Mouse (Mus musculus) megakaryocyte, embryonic 14.5 days (primary cell): ENCODE results near the gene Rab35. TPM values are rescaled to one million over a fixed set of nuclear protein-coding genes. Genes with fewer than 3 reads are reported as not detected.

Source experiments
- H3K27me3 ChIP-seq: replicated peaks from 2 replicates; pipeline ENCODE3; 2012; ENCODE audit warnings: inconsistent platforms
- H3K36me3 ChIP-seq: replicated peaks from 2 replicates; pipeline ENCODE3; 2012; ENCODE audit warnings: low read length, inconsistent platforms, mixed read lengths
- H3K4me1 ChIP-seq: 2 replicates; pipeline ENCODE4 v1.6.1; 2012; ENCODE audit warnings: inconsistent platforms
- H3K4me3 ChIP-seq: replicated peaks from 2 replicates; pipeline ENCODE3; 2012; ENCODE audit warnings: moderate library complexity, mild to moderate bottlenecking, inconsistent platforms
- H3K9me3 ChIP-seq: 2 replicates; pipeline ENCODE4 v1.6.1; 2012; ENCODE audit warnings: inconsistent platforms
- FLI1 ChIP-seq: IDR thresholded peaks from 2 replicates; pipeline ENCODE4 v1.6.1; 2012; ENCODE audit warnings: low read length, inconsistent platforms, mixed read lengths
- GATA1 ChIP-seq: IDR thresholded peaks from 3 replicates; pipeline ENCODE4 v1.6.1; 2012; ENCODE audit warnings: mixed read lengths, low read length, inconsistent platforms, borderline replicate concordance
- polyA plus RNA-seq: library from polyadenylated mRNA; stranded (reverse); fragments of >175 nt; gene quantifications from 2 replicates; pipeline ENCODE4 v1.2.3, GENCODE M21; 2012; ENCODE audit warnings: low replicate concordance; ENCODE audit not compliant: insufficient read depth

Gene Rab35
- polyA plus RNA-seq, 1 experiment: 29.5 TPM

- H3K9me3 ChIP-seq: no peaks in the 10 kb centered on the region
- peak overlapping the region; percentile 76 for H3K4me3 ChIP-seq
- H3K36me3 ChIP-seq: peaks cover 64% of the 10 kb centered on the region
- H3K27me3 ChIP-seq: no peaks in the 10 kb centered on the region
- peaks cover 64% of the 10 kb centered on the region for H3K4me1 ChIP-seq
- TF ChIP-seq FLI1 (no peak), GATA1 (no peak)
These were observed 3.8 kb downstream of the Rab35 start for GRCm38 (mm10) chr5:115635536-115635935.

GRCm38 (mm10) chr5:115644192-115644591 is 12.5 kb downstream of the Rab35 start:
- H3K4me1 ChIP-seq: peaks cover 31% of the 10 kb centered on the region
- no peaks in the 10 kb centered on the region for H3K9me3 ChIP-seq
- H3K36me3 ChIP-seq: peaks cover 100% of the 10 kb centered on the region
- no peaks in the 10 kb centered on the region for H3K27me3 ChIP-seq
- TF ChIP-seq GATA1 (no peak), FLI1 (no peak)
- H3K4me3 ChIP-seq: no peak overlapping the region

- Histone ChIP-seq H3K36me3 (peaks cover 74% of the 10 kb centered on the region), H3K4me1 (peaks cover 37% of the 10 kb centered on the region), H3K27me3 (no peaks in the 10 kb centered on the region), H3K4me3 (no peak overlapping the region), H3K9me3 (no peaks in the 10 kb centered on the region)
- TF ChIP-seq GATA1 (no peak), FLI1 (no peak)
These were observed 17.2 kb downstream of the Rab35 start for GRCm38 (mm10) chr5:115648876-115649275.

DNA sequence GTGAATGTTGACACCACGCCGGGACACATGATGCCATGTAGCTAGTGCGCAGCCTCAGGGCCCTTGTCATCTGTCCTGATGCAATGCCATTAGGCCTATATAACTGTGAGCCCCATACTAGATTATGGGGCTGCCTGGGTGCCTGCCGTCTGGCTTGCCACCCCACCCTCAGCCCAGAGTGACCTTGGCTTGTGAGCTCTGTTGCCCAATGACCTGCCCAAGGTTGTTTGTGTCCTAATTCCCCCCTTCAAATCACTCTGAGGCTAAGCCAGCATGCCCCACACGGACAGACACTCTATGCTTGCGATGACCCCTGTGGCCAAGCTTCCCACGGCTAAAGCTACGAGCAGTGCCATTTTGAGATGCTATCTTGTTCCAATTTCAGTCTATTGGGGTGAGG is 18.0 kb downstream of the Rab35 start:
- no peak overlapping the region for H3K4me3 ChIP-seq
- H3K4me1 ChIP-seq: peaks cover 39% of the 10 kb centered on the region
- TF ChIP-seq GATA1: no peak
- no peak for TF ChIP-seq FLI1
- H3K36me3 ChIP-seq: peaks cover 66% of the 10 kb centered on the region
- H3K27me3 ChIP-seq: peaks cover 3% of the 10 kb centered on the region
- no peaks in the 10 kb centered on the region for H3K9me3 ChIP-seq

- peaks cover 10% of the 10 kb centered on the region for H3K27me3 ChIP-seq
- TF ChIP-seq GATA1: no peak
- no peak for TF ChIP-seq FLI1
- H3K9me3 ChIP-seq: no peaks in the 10 kb centered on the region
- H3K4me3 ChIP-seq: peak overlapping the region; percentile 50
- H3K4me1 ChIP-seq: peaks cover 43% of the 10 kb centered on the region
- H3K36me3 ChIP-seq: peaks cover 54% of the 10 kb centered on the region
These were observed 19.2 kb downstream of the Rab35 start for GRCm38 (mm10) chr5:115650885-115651284.

- Histone ChIP-seq H3K4me3 (peak overlapping the region; percentile 93), H3K27me3 (peaks cover 17% of the 10 kb centered on the region), H3K36me3 (peaks cover 45% of the 10 kb centered on the region), H3K4me1 (peaks cover 46% of the 10 kb centered on the region), H3K9me3 (no peaks in the 10 kb centered on the region)
- TF ChIP-seq FLI1 (no peak), GATA1 (no peak)
These were observed 20.1 kb downstream of the Rab35 start for GRCm38 (mm10) chr5:115651821-115652220.

- peak overlapping the region; percentile 93 for H3K4me3 ChIP-seq
- peaks cover 23% of the 10 kb centered on the region for H3K27me3 ChIP-seq
- H3K36me3 ChIP-seq: peaks cover 34% of the 10 kb centered on the region
- no peaks in the 10 kb centered on the region for H3K9me3 ChIP-seq
- H3K4me1 ChIP-seq: peaks cover 53% of the 10 kb centered on the region
- TF ChIP-seq FLI1 (no peak), GATA1 (no peak)
These were observed 21.2 kb downstream of the Rab35 start for GRCm38 (mm10) chr5:115652681-115653575.

DNA sequence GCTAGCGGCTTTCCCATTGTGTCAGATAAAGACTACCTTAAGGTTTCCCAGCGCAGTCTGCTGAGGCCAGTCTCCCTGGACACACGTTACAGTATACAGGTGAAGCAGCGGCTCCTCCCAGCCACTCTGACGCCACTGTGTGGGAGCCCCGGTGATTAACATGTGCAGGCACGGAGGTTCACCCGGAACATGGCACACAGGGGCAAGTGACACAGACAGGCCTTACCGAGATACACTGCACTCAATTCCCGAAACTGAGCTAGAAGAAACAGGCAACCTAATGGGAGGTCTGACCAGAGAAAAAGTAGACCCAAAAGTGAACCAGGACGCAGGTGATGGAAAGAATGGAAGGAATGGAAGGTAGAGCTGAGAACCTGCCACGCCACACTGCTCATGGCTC is 22.1 kb downstream of the Rab35 start:
- peaks cover 27% of the 10 kb centered on the region for H3K27me3 ChIP-seq
- H3K36me3 ChIP-seq: peaks cover 25% of the 10 kb centered on the region
- H3K4me1 ChIP-seq: peaks cover 55% of the 10 kb centered on the region
- H3K9me3 ChIP-seq: no peaks in the 10 kb centered on the region
- no peak overlapping the region for H3K4me3 ChIP-seq
- TF ChIP-seq FLI1: no peak
- TF ChIP-seq GATA1: no peak

DNA sequence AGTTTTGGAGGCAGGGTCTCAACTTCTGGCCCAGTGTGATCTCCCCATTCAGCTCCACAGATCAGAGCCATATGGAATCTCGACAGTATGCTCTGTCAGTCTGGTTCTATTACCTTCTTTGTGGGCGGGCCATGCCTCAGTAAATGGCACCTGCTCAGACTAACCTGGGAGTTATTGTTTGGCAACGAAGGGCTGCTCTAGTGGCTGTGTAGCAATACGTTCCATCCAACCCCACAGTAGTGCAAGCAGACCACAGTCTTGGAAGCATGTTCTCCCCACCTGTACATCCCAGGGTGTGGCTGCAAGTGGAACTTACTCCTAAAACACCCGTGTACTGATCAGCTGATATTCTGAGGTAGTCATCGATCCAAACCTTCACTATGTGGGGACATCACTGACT is 25.0 kb downstream of the Rab35 start:
- Histone ChIP-seq H3K9me3 (no peaks in the 10 kb centered on the region), H3K36me3 (no peaks in the 10 kb centered on the region), H3K27me3 (peaks cover 50% of the 10 kb centered on the region), H3K4me3 (no peak overlapping the region), H3K4me1 (peaks cover 37% of the 10 kb centered on the region)
- TF ChIP-seq GATA1 (no peak), FLI1 (no peak)

DNA sequence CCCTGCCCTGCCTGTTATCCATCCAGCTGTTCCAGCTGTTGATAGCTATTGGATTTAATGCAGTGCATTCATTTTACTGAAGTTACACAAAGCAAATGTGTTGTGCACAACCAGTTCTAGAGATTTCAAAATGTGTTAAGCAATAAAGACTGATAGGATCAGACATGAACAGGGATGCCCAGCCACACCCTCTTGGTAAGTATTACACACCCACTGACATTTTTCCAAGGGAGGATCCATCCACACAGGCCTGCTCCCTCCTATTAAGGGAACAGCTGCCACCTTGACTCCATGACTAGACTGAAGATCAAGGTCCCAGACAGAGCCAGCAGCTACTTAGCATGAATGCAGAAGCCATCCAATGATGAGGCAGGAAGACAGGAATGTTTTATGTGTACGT is 25.5 kb downstream of the Rab35 start:
- Histone ChIP-seq H3K9me3 (no peaks in the 10 kb centered on the region), H3K4me3 (no peak overlapping the region), H3K36me3 (no peaks in the 10 kb centered on the region), H3K4me1 (peaks cover 31% of the 10 kb centered on the region), H3K27me3 (peaks cover 50% of the 10 kb centered on the region)
- TF ChIP-seq GATA1 (no peak), FLI1 (no peak)
